Mouse (Mus musculus) ES-E14 (cell line): Measurements from ENCODE around the gene Zranb3. TPM values are rescaled to one million over a fixed set of nuclear protein-coding genes. Genes with fewer than 3 reads are reported as not detected.

Source experiments
- DNase-seq: peaks from one replicate; pipeline ENCODE4 v3.0.0-alpha.2; 2013; ENCODE audit warnings: low read depth, low spot score
- H3K27ac ChIP-seq: 2 replicates; pipeline ENCODE4 v1.5.1; 2012; ENCODE audit warnings: low read depth, mild to moderate bottlenecking, low read length, moderate library complexity, mixed read lengths; ENCODE audit not compliant: poor library complexity, insufficient read depth, severe bottlenecking
- H3K36me3 ChIP-seq: 2 replicates; pipeline ENCODE4 v1.6.1; 2012; ENCODE audit warnings: mild to moderate bottlenecking, low read length, moderate library complexity, mixed read lengths; ENCODE audit not compliant: control insufficient read depth, poor library complexity, insufficient read depth, severe bottlenecking
- H3K4me1 ChIP-seq, 2 experiments: fragments of 150-350 bp in 1 of 2; sonication (generic) in 1 of 2; 2 replicates each; pipeline ENCODE4 v1.6.1; 2012; ENCODE audit warnings: low read length in 2 of 2, mild to moderate bottlenecking in 1 of 2, mixed read lengths in 1 of 2; ENCODE audit not compliant: control insufficient read depth in 2 of 2, insufficient read depth in 2 of 2, poor library complexity in 1 of 2
- H3K4me3 ChIP-seq, 2 experiments: fragments of 150-350 bp in 1 of 2; sonication (generic) in 1 of 2; 2 replicates each; pipeline ENCODE4 v1.5.1; 2012; ENCODE audit warnings: low read length in 2 of 2, low read depth in 1 of 2, mild to moderate bottlenecking in 1 of 2, mixed read lengths in 1 of 2; ENCODE audit not compliant: insufficient read depth in 1 of 2, poor library complexity in 1 of 2, severe bottlenecking in 1 of 2
- H3K9ac ChIP-seq: 2 replicates; pipeline ENCODE4 v1.6.1; 2012; ENCODE audit warnings: low read depth, mild to moderate bottlenecking, low read length, mixed read lengths; ENCODE audit not compliant: poor library complexity, insufficient read depth, severe bottlenecking
- H3K9me3 ChIP-seq: fragments of 150-350 bp; sonication (generic); 2 replicates; pipeline ENCODE4 v1.6.1; 2012; ENCODE audit warnings: low read depth, mild to moderate bottlenecking, low read length; ENCODE audit not compliant: control insufficient read depth, insufficient read depth
- CHD2 ChIP-seq: IDR thresholded peaks from 2 replicates; pipeline ENCODE4 v1.6.1; 2014; ENCODE audit warnings: mild to moderate bottlenecking, low read depth, low read length, inconsistent platforms
- HCFC1 ChIP-seq: IDR thresholded peaks from 2 replicates; pipeline ENCODE4 v1.6.1; 2012; ENCODE audit warnings: low read length, inconsistent platforms, borderline replicate concordance; ENCODE audit not compliant: insufficient read depth
- MAFK ChIP-seq: IDR thresholded peaks from 2 replicates; pipeline ENCODE4 v1.6.1; 2014; ENCODE audit warnings: mild to moderate bottlenecking, low read depth, low read length, inconsistent platforms; ENCODE audit not compliant: insufficient read depth
- ZC3H11A ChIP-seq: IDR thresholded peaks from 2 replicates; pipeline ENCODE4 v1.6.1; 2012; ENCODE audit warnings: low read depth, mild to moderate bottlenecking, inconsistent platforms, low read length, borderline replicate concordance
- ZNF384 ChIP-seq: IDR thresholded peaks from 2 replicates; pipeline ENCODE4 v1.6.1; 2012; ENCODE audit warnings: low read depth, low read length, inconsistent platforms
- in situ Hi-C, 2 experiments: fragments of 600-800 bp; cut with MboI; formaldehyde crosslinking; loops; one replicate each; pipeline ENCODE4 v1.15.1; 2025; ENCODE audit warnings: low sequenced_read_pairs in 2 of 2, inconsistent platforms in 1 of 2; ENCODE audit not compliant: unreplicated experiment in 2 of 2
- total RNA-seq: library from RNA; depleted of rRNA; stranded (reverse); fragments of 300-350 nt; gene quantifications from 2 replicates; pipeline ENCODE4 v1.2.3, GENCODE M21; 2012

Gene Zranb3
- total RNA-seq, 1 experiment, result 19.2 TPM

DNA sequence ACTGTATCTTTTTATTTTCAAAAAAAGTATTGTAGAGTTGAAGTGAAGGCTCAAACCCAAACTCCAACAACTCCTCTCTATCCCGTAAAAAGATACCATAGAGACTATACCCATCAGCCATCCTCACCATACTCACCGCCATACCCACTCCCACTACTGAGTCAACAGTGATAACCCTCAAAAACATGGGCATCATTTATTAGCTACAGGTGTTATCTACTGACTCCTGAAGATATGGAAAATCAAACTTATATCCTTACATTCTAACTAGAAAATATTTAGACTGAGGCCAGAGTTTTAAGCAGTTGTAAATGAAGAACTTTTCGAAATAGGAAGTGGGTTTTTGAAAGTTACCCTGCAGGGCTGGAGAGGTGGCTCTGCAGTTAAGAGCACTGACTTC, 32.8 kb downstream of the Zranb3 start:
- H3K4me3 ChIP-seq, result no peak overlapping the region
- no peaks in the 10 kb centered on the region; the same call in 1 of the 2 replicates for H3K36me3 ChIP-seq
- no peaks in the 10 kb centered on the region for H3K9me3 ChIP-seq
- DNase-seq, result no peak
- no peaks in the 10 kb centered on the region for H3K4me1 ChIP-seq
- in situ Hi-C loops, result no loop called here
- no peak overlapping the region for H3K27ac ChIP-seq
- H3K9ac ChIP-seq, result no peak overlapping the region
- TF ChIP-seq CHD2 (no peak), ZC3H11A (no peak), ZNF384 (no peak)

DNA sequence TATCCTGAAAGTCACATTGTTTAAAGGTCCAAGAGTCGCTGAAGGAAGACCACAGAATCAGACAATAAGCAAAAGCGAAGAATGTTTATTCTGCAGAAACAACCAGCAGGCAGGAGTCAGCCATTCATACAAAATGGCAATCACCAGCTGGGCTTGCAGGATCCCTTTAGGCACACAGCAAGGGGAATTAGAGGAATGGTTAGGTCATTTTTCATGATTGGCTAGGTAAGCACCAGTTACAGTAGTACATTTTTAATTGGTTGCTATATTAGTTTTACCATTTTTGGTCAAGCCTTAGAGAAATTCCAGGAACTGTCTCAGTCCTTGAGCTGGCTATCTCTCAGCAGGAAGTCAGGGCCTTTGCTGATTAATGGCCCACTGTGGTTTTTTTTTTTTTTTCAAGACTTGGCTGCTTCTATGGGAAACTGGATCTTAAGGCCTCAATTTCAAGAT, 33.9 kb downstream of the Zranb3 start:
- Histone ChIP-seq H3K36me3 (no peaks in the 10 kb centered on the region; the same call in 1 of the 2 replicates), H3K27ac (no peak overlapping the region), H3K9me3 (no peaks in the 10 kb centered on the region; the same call in 1 of the 2 replicates), H3K4me1 (no peaks in the 10 kb centered on the region), H3K9ac (no peak overlapping the region), H3K4me3 (no peak overlapping the region)
- in situ Hi-C loops, result no loop called here
- TF ChIP-seq HCFC1 (no peak), ZC3H11A (no peak)
- no peak for DNase-seq

DNA sequence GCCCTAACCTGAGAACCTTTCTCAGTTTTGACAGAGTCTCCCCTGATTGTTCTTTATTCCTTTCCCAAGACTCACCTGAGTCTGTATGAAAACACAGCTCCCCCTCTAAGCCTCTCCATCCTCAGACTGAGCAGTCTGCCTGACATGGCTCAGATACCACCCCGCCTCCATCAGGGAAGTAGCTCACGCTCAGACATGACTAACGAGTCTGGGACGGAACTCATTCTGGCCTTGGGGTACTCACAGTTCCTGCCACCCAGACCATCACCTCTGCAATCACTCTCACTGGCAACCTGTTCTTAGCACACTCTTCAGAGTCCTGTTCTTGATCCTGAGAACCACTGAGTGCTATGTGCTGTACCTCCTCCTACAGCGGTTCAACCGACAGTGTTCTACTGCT, 38.1 kb downstream of the Zranb3 start:
- TF ChIP-seq ZC3H11A (no peak), HCFC1 (no peak), MAFK (no peak), CHD2 (no peak)
- H3K36me3 ChIP-seq, result no peaks in the 10 kb centered on the region; the same call in 1 of the 2 replicates
- no peak overlapping the region for H3K27ac ChIP-seq
- H3K4me3 ChIP-seq, result no peak overlapping the region
- peaks cover 1% of the 10 kb centered on the region; the same call in 1 of the 2 replicates for H3K9me3 ChIP-seq
- no peak overlapping the region for H3K9ac ChIP-seq
- DNase-seq, result no peak
- H3K4me1 ChIP-seq, result peaks cover 2% of the 10 kb centered on the region in 2 experiments; a peak in 1 of 4 replicates
- in situ Hi-C loops, result no loop called here

DNA sequence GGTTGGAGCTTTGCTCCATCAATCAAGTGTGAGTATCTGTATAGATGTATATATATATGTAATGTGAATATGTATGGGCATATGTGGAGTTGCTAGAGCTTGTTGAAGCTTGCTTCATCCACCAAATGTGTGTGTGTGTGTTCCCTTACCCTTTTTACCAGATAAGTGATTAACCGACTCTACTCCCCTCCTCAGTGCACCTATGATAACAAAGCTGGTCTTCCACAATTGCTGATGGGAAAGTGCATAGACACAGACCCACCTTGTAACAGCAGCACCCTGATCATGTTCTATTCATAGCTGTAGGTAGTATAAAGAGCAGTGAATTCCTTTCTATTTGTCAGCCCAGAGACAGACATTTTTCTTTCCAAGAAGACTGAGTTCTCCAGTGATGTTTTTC, 40.7 kb downstream of the Zranb3 start:
- H3K9me3 ChIP-seq, result peaks cover 1% of the 10 kb centered on the region; the same call in 1 of the 2 replicates
- no peak overlapping the region for H3K4me3 ChIP-seq
- H3K36me3 ChIP-seq, result no peaks in the 10 kb centered on the region; the same call in 1 of the 2 replicates
- DNase-seq, result no peak
- in situ Hi-C loops, result no loop called here
- TF ChIP-seq CHD2 (no peak), ZNF384 (no peak), HCFC1 (no peak), ZC3H11A (no peak)
- H3K27ac ChIP-seq, result no peak overlapping the region
- peaks cover 2% of the 10 kb centered on the region in 2 experiments; a peak in 1 of 4 replicates for H3K4me1 ChIP-seq
- H3K9ac ChIP-seq, result no peak overlapping the region

DNA sequence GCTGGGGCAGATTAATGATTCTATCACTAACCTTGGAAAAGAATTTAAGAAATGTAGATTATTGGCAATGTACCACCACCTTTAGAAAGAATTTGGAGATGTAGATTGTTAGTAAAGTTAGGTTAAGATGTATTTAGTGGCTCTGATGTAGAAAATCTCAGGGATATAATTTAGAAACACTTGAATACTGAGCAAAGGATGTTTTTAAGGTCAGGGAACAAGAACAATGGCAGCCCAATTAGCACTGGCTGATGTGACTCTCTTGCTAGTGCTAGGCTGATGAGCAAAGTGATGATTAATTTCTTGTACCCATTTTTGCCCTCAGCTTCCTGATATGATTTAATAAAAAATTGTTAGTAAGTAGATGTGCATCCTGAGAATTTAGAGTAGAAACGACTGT, 41.4 kb downstream of the Zranb3 start:
- H3K36me3 ChIP-seq, result no peaks in the 10 kb centered on the region
- no peak for DNase-seq
- no peak overlapping the region for H3K4me3 ChIP-seq
- no peak overlapping the region for H3K9ac ChIP-seq
- H3K9me3 ChIP-seq, result peaks cover 1% of the 10 kb centered on the region; the same call in 1 of the 2 replicates
- in situ Hi-C loops, result no loop called here
- TF ChIP-seq MAFK (no peak), ZC3H11A (no peak), HCFC1 (no peak), CHD2 (no peak), ZNF384 (no peak)
- peaks cover 2% of the 10 kb centered on the region in 2 experiments; a peak in 1 of 4 replicates for H3K4me1 ChIP-seq
- H3K27ac ChIP-seq, result no peak overlapping the region
